In genomic region chr2:29747852-29748251, GRCm38 (mm10) we compare ENCODE assay signal across 11 mouse cellular contexts. TPM values are rescaled to one million over a fixed set of nuclear protein-coding genes. Genes with fewer than 3 reads are reported as not detected.
DNase-seq lines count a peak whose midpoint lies in the region; ATAC-seq lines count a peak whose summit lies in the region.
"Had no signal": no experiment of that assay in that cellular context is flagged by ENCODE, and none has a peak within 500 bp of the region (broad histone marks: within the 10 kb centered on the region; RNA-seq: fewer than 3 reads in every experiment).

No protein-coding gene starts in this region.

- no peak for ATAC-seq in embryonic facial prominence, embryonic 13.5 days (ENCODE audit: insufficient number of reproducible peaks, insufficient read depth, low FRiP score, low TSS enrichment, low read depth)
- no peak for ATAC-seq in neural tube, embryonic 13.5 days (ENCODE audit: low read depth)

- 56% methylated on average over 5 of the region's 5 CpGs for WGBS in embryonic facial prominence, embryonic 13.5 days
- WGBS in neural tube, embryonic 13.5 days, result 50% methylated on average over 5 of the region's 5 CpGs

- H3K9ac ChIP-seq in embryonic facial prominence, embryonic 13.5 days, result no peak overlapping the region
- no peak overlapping the region for H3K9ac ChIP-seq in neural tube, embryonic 13.5 days

- H3K4me2 ChIP-seq in embryonic facial prominence, embryonic 13.5 days, result 0 out of 2 replicates have a peak overlapping the region, but pooled peaks have one; percentile 66
- H3K4me2 ChIP-seq in neural tube, embryonic 13.5 days, result peak overlapping the region; percentile 72; the same call in 1 of the 2 replicates

- H3K36me3 ChIP-seq in embryonic facial prominence, embryonic 13.5 days, result no peaks in the 10 kb centered on the region
- no peaks in the 10 kb centered on the region for H3K36me3 ChIP-seq in neural tube, embryonic 13.5 days
- H3K36me3 ChIP-seq: embryonic facial prominence, embryonic 12.5 days had no signal

- peaks cover 18% of the 10 kb centered on the region for H3K4me1 ChIP-seq in embryonic facial prominence, embryonic 13.5 days
- peaks cover 21% of the 10 kb centered on the region; the same call in 1 of the 2 replicates for H3K4me1 ChIP-seq in neural tube, embryonic 13.5 days (replicated peaks)

- H3K9me3 ChIP-seq in embryonic facial prominence, embryonic 13.5 days, result no peaks in the 10 kb centered on the region; the same call in 1 of the 2 replicates
- H3K9me3 ChIP-seq in neural tube, embryonic 13.5 days, result no peaks in the 10 kb centered on the region

- H3K4me3 ChIP-seq in embryonic facial prominence, embryonic 13.5 days, result peak overlapping the region; percentile 36; the same call in 1 of the 2 replicates
- 0 out of 2 replicates have a peak overlapping the region, but pooled peaks have one; percentile 41 for H3K4me3 ChIP-seq in neural tube, embryonic 13.5 days

- DNase-seq in cerebellum, adult 18-20 months, result peak; percentile 40 to 44
- no peak for DNase-seq in cerebellum, adult 9-11 months
- DNase-seq in layer of hippocampus, adult 11-12 months (ENCODE audit: low spot score), result peak; percentile 46
- DNase-seq in layer of hippocampus, postnatal 36 days, result no peak
- DNase-seq in Muller cell, postnatal 12 days (ENCODE audit: inconsistent ontology term), result no peak
- DNase-seq in ovary, postnatal 14 days (ENCODE audit: low spot score), result no peak

- peaks cover 83% of the 10 kb centered on the region for H3K27me3 ChIP-seq in embryonic facial prominence, embryonic 13.5 days
- H3K27me3 ChIP-seq in neural tube, embryonic 13.5 days, result peaks cover 70% of the 10 kb centered on the region

- H3K27ac ChIP-seq in embryonic facial prominence, embryonic 13.5 days, result no peak overlapping the region
- no peak overlapping the region for H3K27ac ChIP-seq in neural tube, embryonic 13.5 days (replicated peaks)
- H3K27ac ChIP-seq: embryonic facial prominence, embryonic 12.5 days had no signal

RNA-seq across cellular contexts. Expression of gene Gm13420, which starts 3.6 kb away (rescaled TPM):
- total RNA-seq in layer of hippocampus, postnatal 36 days (2021), result under 1 TPM; 0.58 to 0.75 TPM
- not detected in 2 replicates for polyA plus RNA-seq in embryonic facial prominence, embryonic 13.5 days (2015; fragmentation: Nextera tagmentation; extraction: Ambion mirVana)
- polyA plus RNA-seq in neural tube, embryonic 13.5 days (2015; fragmentation: Nextera tagmentation; extraction: Ambion mirVana), result 0.18 TPM in 1 of 2 replicates, not detected in the other
- polyA plus RNA-seq: C2C12; embryonic facial prominence, embryonic 12.5 days had no signal

RNA-seq across cellular contexts. Expression of gene Gm13547, which starts 11.3 kb away (rescaled TPM):
- not detected for total RNA-seq in layer of hippocampus, postnatal 36 days (2021)
- polyA plus RNA-seq in embryonic facial prominence, embryonic 13.5 days (2015; fragmentation: Nextera tagmentation; extraction: Ambion mirVana), result 0.81 TPM in 1 of 2 replicates, not detected in the other
- 0.33 TPM in 1 of 2 replicates, not detected in the other for polyA plus RNA-seq in neural tube, embryonic 13.5 days (2015; fragmentation: Nextera tagmentation; extraction: Ambion mirVana)
- total RNA-seq: left cerebral cortex, postnatal 25 days had no signal
- polyA plus RNA-seq: C2C12; embryonic facial prominence, embryonic 12.5 days had no signal

RNA-seq across cellular contexts. Expression of gene Coq4, which starts 39.4 kb away (rescaled TPM):
- total RNA-seq in layer of hippocampus, postnatal 36 days (2021), result 10 to 100 TPM; 23.3 to 28.9 TPM
- polyA plus RNA-seq in embryonic facial prominence, embryonic 13.5 days (2015; fragmentation: Nextera tagmentation; extraction: Ambion mirVana), result 31.1 and 31.7 TPM in 2 replicates
- 30.0 and 34.3 TPM in 2 replicates for polyA plus RNA-seq in neural tube, embryonic 13.5 days (2015; fragmentation: Nextera tagmentation; extraction: Ambion mirVana)

RNA-seq across cellular contexts. Expression of gene Trub2, which starts 40.5 kb away (rescaled TPM):
- 10 to 100 TPM; 39.9 to 46.6 TPM for total RNA-seq in layer of hippocampus, postnatal 36 days (2021)
- 43.4 and 49.4 TPM in 2 replicates for polyA plus RNA-seq in embryonic facial prominence, embryonic 13.5 days (2015; fragmentation: Nextera tagmentation; extraction: Ambion mirVana)
- polyA plus RNA-seq in neural tube, embryonic 13.5 days (2015; fragmentation: Nextera tagmentation; extraction: Ambion mirVana), result 32.0 and 37.7 TPM in 2 replicates

RNA-seq across cellular contexts. Expression of gene Slc27a4, which starts 54.6 kb away (rescaled TPM):
- 10 to 100 TPM; 69.6 to 70.5 TPM for total RNA-seq in layer of hippocampus, postnatal 36 days (2021)
- 16.7 and 17.0 TPM in 2 replicates for polyA plus RNA-seq in embryonic facial prominence, embryonic 13.5 days (2015; fragmentation: Nextera tagmentation; extraction: Ambion mirVana)
- 34.6 and 35.5 TPM in 2 replicates for polyA plus RNA-seq in neural tube, embryonic 13.5 days (2015; fragmentation: Nextera tagmentation; extraction: Ambion mirVana)

Comparison
In these comparisons a context has a peak if more than half of its experiments do, and no peak if none do; other contexts are left out.
1. DNase-seq: peak in cerebellum, adult 18-20 months (2 of 2) and layer of hippocampus, adult 11-12 months (single experiment); none in cerebellum, adult 9-11 months (single experiment), layer of hippocampus, postnatal 36 days (0 of 2), Muller cell, postnatal 12 days (single experiment) and ovary, postnatal 14 days (single experiment).